Mouse (Mus musculus) midbrain, embryonic 14.5 days (tissue): ENCODE measurements at regions not wholly inside any gene's neighbourhood (a gene's known extent, or its start where the extent isn't known, plus 50 kb on each side); places are given as distances from the start of the nearest gene placed in this dataset.

Experiments used
- ATAC-seq: fragments of 200-750 bp; cut with Nextera tagmentation; 2 replicates; pipeline ENCODE4 v1.8.0; 2017; ENCODE audit warnings: moderate number of reproducible peaks, moderate library complexity; ENCODE audit not compliant: low FRiP score, low TSS enrichment
- DNase-seq: peaks from one replicate; pipeline ENCODE4 v3.0.0-alpha.2; 2015
- H3K27ac ChIP-seq: fragments of 300-500 bp; sonication (generic); replicated peaks from 2 replicates; pipeline ENCODE4 v1.5.1; 2014; ENCODE audit warnings: mild to moderate bottlenecking, low read depth, low read length, moderate library complexity
- H3K27me3 ChIP-seq: fragments of 300-500 bp; sonication (generic); 2 replicates; pipeline ENCODE4 v1.6.1; 2014; ENCODE audit warnings: low read length, control low read depth, mixed read lengths; ENCODE audit not compliant: control insufficient read depth, insufficient read depth
- H3K36me3 ChIP-seq: fragments of 300-500 bp; sonication (generic); 2 replicates; pipeline ENCODE4 v1.6.1; 2014; ENCODE audit warnings: low read length, control low read depth; ENCODE audit not compliant: control insufficient read depth, insufficient read depth
- H3K4me1 ChIP-seq: fragments of 300-500 bp; sonication (generic); 2 replicates; pipeline ENCODE4 v1.6.1; 2014; ENCODE audit warnings: mild to moderate bottlenecking, antibody characterized with exemption, low read length, control low read depth; ENCODE audit not compliant: control insufficient read depth, insufficient read depth
- H3K4me2 ChIP-seq: fragments of 300-500 bp; sonication (generic); 2 replicates; pipeline ENCODE4 v1.6.1; 2014; ENCODE audit warnings: mild to moderate bottlenecking, low read length, moderate library complexity
- H3K4me3 ChIP-seq: fragments of 300-500 bp; sonication (generic); replicated peaks from 2 replicates; pipeline ENCODE4 v1.5.1; 2014; ENCODE audit warnings: low read depth, low read length
- H3K9ac ChIP-seq: fragments of 300-500 bp; sonication (generic); replicated peaks from 2 replicates; pipeline ENCODE4 v1.6.1; 2014; ENCODE audit warnings: mild to moderate bottlenecking, low read length, moderate library complexity
- H3K9me3 ChIP-seq: fragments of 300-500 bp; sonication (generic); 2 replicates; pipeline ENCODE4 v1.6.1; 2016; ENCODE audit warnings: low read length, control low read depth, mixed read lengths; ENCODE audit not compliant: control insufficient read depth
- WGBS: fragments of 180-500 bp; shearing (Covaris S2); extraction: QIAGEN DNeasy Blood & Tissue Kit; methylation state at CpG from one replicate; pipeline ENCODE4 v1.1.7; 2014; 5-methylcytosine and 5-hydroxymethylcytosine counted together

- Histone ChIP-seq H3K9ac (no peak overlapping the region), H3K27me3 (no peaks in the 10 kb centered on the region), H3K4me1 (no peaks in the 10 kb centered on the region; the same call in 1 of the 2 replicates), H3K9me3 (no peaks in the 10 kb centered on the region; the same call in 1 of the 2 replicates), H3K27ac (no peak overlapping the region), H3K4me2 (no peak overlapping the region), H3K36me3 (no peaks in the 10 kb centered on the region), H3K4me3 (no peak overlapping the region)
- DNase-seq = no peak
- ATAC-seq = no peak
- 69% methylated on average over 3 of the region's 3 CpGs for whole genome bisulfite sequencing
Measured at GRCm38 (mm10) chr1:75997222-75997621, 451.2 kb downstream of the Slc4a3 start.

DNA sequence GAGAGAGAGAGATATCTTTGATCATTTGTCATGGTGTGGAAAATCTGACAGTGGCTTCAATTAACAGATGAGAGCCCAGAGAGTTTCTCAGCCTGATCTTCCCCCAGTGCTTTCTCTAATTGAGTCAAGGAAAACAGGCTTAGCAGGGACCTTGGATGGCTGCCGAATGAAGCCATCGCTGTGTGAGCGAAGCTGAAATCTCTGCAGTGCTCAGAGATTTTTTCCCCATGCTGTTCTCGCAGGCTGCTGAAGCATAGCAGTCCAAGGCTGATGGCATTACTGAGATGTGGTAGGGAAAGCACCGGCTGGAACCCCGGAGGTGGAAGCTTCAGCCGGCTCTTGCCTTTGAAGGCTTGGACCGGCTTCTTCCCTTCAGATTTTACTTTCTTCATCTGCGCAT lies 455.1 kb downstream of the Slc4a3 start:
- 0 out of 2 replicates have a peak overlapping the region, but pooled peaks have one; percentile 4 for H3K4me2 ChIP-seq
- H3K27me3 ChIP-seq = no peaks in the 10 kb centered on the region
- H3K4me1 ChIP-seq = no peaks in the 10 kb centered on the region; the same call in 1 of the 2 replicates
- WGBS = 36% methylated on average over 9 of the region's 9 CpGs
- ATAC-seq = no peak
- H3K36me3 ChIP-seq = no peaks in the 10 kb centered on the region
- peak overlapping the region; percentile 46; the same call in 1 of the 2 replicates for H3K27ac ChIP-seq
- H3K9me3 ChIP-seq = no peaks in the 10 kb centered on the region; the same call in 1 of the 2 replicates
- no peak overlapping the region for H3K4me3 ChIP-seq
- H3K9ac ChIP-seq = no peak overlapping the region
- peak; percentile 75 for DNase-seq

GRCm38 (mm10) chr1:76009601-76010000 lies 463.5 kb downstream of the Slc4a3 start:
- H3K4me2 ChIP-seq = no peak overlapping the region
- H3K9ac ChIP-seq = no peak overlapping the region
- no peaks in the 10 kb centered on the region for H3K27me3 ChIP-seq
- ATAC-seq = no peak
- H3K27ac ChIP-seq = no peak overlapping the region
- WGBS = 47% methylated on average over 3 of the region's 3 CpGs
- H3K4me3 ChIP-seq = no peak overlapping the region
- H3K36me3 ChIP-seq = no peaks in the 10 kb centered on the region
- no peaks in the 10 kb centered on the region for H3K4me1 ChIP-seq
- no peaks in the 10 kb centered on the region for H3K9me3 ChIP-seq
- no peak for DNase-seq

DNA sequence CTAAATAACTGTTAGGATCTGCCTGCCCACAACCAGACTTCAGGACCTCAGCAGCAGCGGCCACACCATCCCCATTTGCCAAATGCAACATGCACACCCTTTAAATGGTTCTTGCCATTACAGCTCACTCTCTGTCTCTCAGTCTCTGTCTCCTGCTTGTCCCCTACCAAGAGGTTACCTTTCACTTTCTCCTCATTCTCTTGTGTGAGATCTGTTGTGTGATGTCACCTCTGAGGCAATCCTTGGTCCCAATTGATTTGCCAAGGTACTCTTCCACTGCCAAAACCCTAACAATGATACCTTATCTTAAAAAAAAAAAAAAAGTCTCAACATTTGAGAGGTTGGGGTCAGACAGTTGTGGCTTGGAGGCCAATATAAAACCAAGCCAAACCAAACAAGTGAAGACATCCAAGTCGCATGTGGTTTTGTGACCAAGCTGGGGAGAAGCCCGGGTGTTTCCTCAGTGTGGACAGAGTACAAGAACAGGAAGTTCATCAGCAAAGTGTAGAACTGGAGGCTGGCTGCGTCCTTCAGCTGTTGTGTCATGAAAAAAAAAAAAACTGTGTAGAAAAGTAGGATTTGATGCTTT lies 464.2 kb downstream of the Slc4a3 start:
- no peaks in the 10 kb centered on the region for H3K36me3 ChIP-seq
- ATAC-seq = no peak
- no peak overlapping the region for H3K4me2 ChIP-seq
- no peaks in the 10 kb centered on the region for H3K9me3 ChIP-seq
- H3K27me3 ChIP-seq = no peaks in the 10 kb centered on the region
- DNase-seq = no peak
- no peaks in the 10 kb centered on the region for H3K4me1 ChIP-seq
- no peak overlapping the region for H3K27ac ChIP-seq
- 95% methylated on average over 4 of the region's 4 CpGs for WGBS
- no peak overlapping the region for H3K9ac ChIP-seq
- no peak overlapping the region for H3K4me3 ChIP-seq

DNA sequence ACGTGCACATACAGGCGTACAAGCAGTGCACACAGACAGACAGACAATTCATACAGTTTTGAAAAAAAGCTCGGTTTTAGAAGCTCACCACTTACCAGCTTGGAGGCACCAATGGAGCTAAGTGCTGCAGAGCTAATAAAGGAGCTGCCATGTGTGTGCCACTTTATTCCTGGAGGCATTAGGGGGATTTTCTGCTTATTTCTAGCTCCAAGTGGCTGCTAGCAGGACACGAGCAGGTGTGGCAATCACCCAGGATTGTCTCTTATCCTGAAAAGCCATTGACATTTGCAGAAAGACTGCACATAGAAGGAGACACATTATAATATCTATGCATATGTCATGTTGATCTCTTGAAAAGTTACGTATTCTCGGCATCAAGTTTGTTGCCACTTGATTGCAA lies 472.5 kb downstream of the Slc4a3 start:
- 73% methylated on average over 6 of the region's 6 CpGs for WGBS
- Histone ChIP-seq H3K4me3 (no peak overlapping the region), H3K9ac (no peak overlapping the region), H3K27me3 (no peaks in the 10 kb centered on the region), H3K4me1 (no peaks in the 10 kb centered on the region), H3K9me3 (no peaks in the 10 kb centered on the region), H3K27ac (no peak overlapping the region), H3K36me3 (no peaks in the 10 kb centered on the region), H3K4me2 (no peak overlapping the region)
- no peak for ATAC-seq
- DNase-seq = no peak

- WGBS = 88% methylated on average over 11 of the region's 11 CpGs
- no peak overlapping the region for H3K4me2 ChIP-seq
- no peak for ATAC-seq
Measured at GRCm38 (mm10) chr1:76019071-76019470, 473.0 kb downstream of the Slc4a3 start.

GRCm38 (mm10) chr1:76024650-76025049 lies 478.6 kb downstream of the Slc4a3 start:
- ATAC-seq = no peak
- H3K4me1 ChIP-seq = 0 out of 2 replicates have a peak, but pooled peaks cover 5% of the 10 kb centered on the region
- no peaks in the 10 kb centered on the region for H3K36me3 ChIP-seq
- no peak overlapping the region for H3K4me3 ChIP-seq
- no peak overlapping the region for H3K9ac ChIP-seq
- H3K9me3 ChIP-seq = no peaks in the 10 kb centered on the region
- no peaks in the 10 kb centered on the region for H3K27me3 ChIP-seq
- no peak overlapping the region for H3K27ac ChIP-seq
- no peak for DNase-seq
- no peak overlapping the region for H3K4me2 ChIP-seq
- 76% methylated on average over 3 of the region's 3 CpGs for WGBS

More at GRCm38 (mm10) chr1:76019071-76019470, 473.0 kb downstream of the Slc4a3 start:
- no peaks in the 10 kb centered on the region for H3K36me3 ChIP-seq
- H3K27me3 ChIP-seq = no peaks in the 10 kb centered on the region
- H3K4me1 ChIP-seq = no peaks in the 10 kb centered on the region
- no peak overlapping the region for H3K9ac ChIP-seq
- no peak overlapping the region for H3K27ac ChIP-seq
- no peak overlapping the region for H3K4me3 ChIP-seq
- DNase-seq = no peak
- no peaks in the 10 kb centered on the region for H3K9me3 ChIP-seq

- Histone ChIP-seq H3K4me2 (no peak overlapping the region), H3K9ac (no peak overlapping the region), H3K4me1 (0 out of 2 replicates have a peak, but pooled peaks cover 5% of the 10 kb centered on the region), H3K27ac (no peak overlapping the region), H3K9me3 (no peaks in the 10 kb centered on the region), H3K27me3 (no peaks in the 10 kb centered on the region), H3K36me3 (no peaks in the 10 kb centered on the region), H3K4me3 (no peak overlapping the region)
- DNase-seq (no peak), ATAC-seq (no peak)
- WGBS = 66% methylated on average over 4 of the region's 4 CpGs
Measured at GRCm38 (mm10) chr1:76025389-76025788, 479.3 kb downstream of the Slc4a3 start.

GRCm38 (mm10) chr1:76029059-76029458 lies 483.0 kb downstream of the Slc4a3 start:
- ATAC-seq (no peak), DNase-seq (peak; percentile 43)
- H3K4me1 ChIP-seq = 0 out of 2 replicates have a peak, but pooled peaks cover 5% of the 10 kb centered on the region
- 62% methylated on average over 1 of the region's 1 CpGs for WGBS
- no peaks in the 10 kb centered on the region for H3K27me3 ChIP-seq
- H3K4me2 ChIP-seq = no peak overlapping the region
- no peaks in the 10 kb centered on the region for H3K36me3 ChIP-seq
- no peak overlapping the region for H3K4me3 ChIP-seq
- no peaks in the 10 kb centered on the region for H3K9me3 ChIP-seq
- 0 out of 2 replicates have a peak overlapping the region, but pooled peaks have one; percentile 26 for H3K27ac ChIP-seq
- no peak overlapping the region for H3K9ac ChIP-seq
